Mouse (Mus musculus): Measurements from ENCODE around the gene Prss33.

Prss33 gene

GRCm38 (mm10) chr17:23783352-23783751, 52.5 kb downstream of the Prss33 start:
- no peak for DNase-seq
